Mouse (Mus musculus) hindbrain, embryonic 15.5 days (tissue): ENCODE measurements at regions not wholly inside any gene's neighbourhood (a gene's known extent, or its start where the extent isn't known, plus 50 kb on each side); places are given as distances from the start of the nearest gene placed in this dataset.
"Not testable (repeated sequence)": the region's sequence is repeated elsewhere in the genome, so short reads cannot be mapped to it uniquely, and the experiment has no call there.

Experiments used
- ATAC-seq: fragments of 200-750 bp; cut with Nextera tagmentation; 2 replicates; pipeline ENCODE4 v1.8.0; 2017; ENCODE audit warnings: low read depth, moderate number of reproducible peaks, moderate TSS enrichment; ENCODE audit not compliant: low FRiP score
- H3K27ac ChIP-seq: fragments of 300-500 bp; sonication (generic); replicated peaks from 2 replicates; pipeline ENCODE4 v1.5.1; 2015; ENCODE audit warnings: mild to moderate bottlenecking, inconsistent platforms
- H3K27me3 ChIP-seq: fragments of 300-500 bp; sonication (generic); 2 replicates; pipeline ENCODE4 v1.6.1; 2015; ENCODE audit warnings: control low read depth, inconsistent platforms
- H3K36me3 ChIP-seq: fragments of 300-500 bp; sonication (generic); 2 replicates; pipeline ENCODE4 v1.6.1; 2015; ENCODE audit warnings: control low read depth, inconsistent platforms
- H3K4me1 ChIP-seq: fragments of 300-500 bp; sonication (generic); replicated peaks from 2 replicates; pipeline ENCODE4 v1.6.1; 2015; ENCODE audit warnings: control low read depth, inconsistent platforms
- H3K4me2 ChIP-seq: fragments of 300-500 bp; sonication (generic); 2 replicates; pipeline ENCODE4 v1.6.1; 2015; ENCODE audit warnings: moderate library complexity, mild to moderate bottlenecking, inconsistent platforms
- H3K4me3 ChIP-seq: fragments of 300-500 bp; sonication (generic); 2 replicates; pipeline ENCODE4 v1.5.1; 2015; ENCODE audit warnings: mild to moderate bottlenecking, inconsistent platforms
- H3K9ac ChIP-seq: fragments of 300-500 bp; sonication (generic); 2 replicates; pipeline ENCODE4 v1.6.1; 2015; ENCODE audit warnings: inconsistent platforms
- H3K9me3 ChIP-seq: fragments of 300-500 bp; sonication (generic); 2 replicates; pipeline ENCODE4 v1.6.1; 2016; ENCODE audit warnings: control low read depth, inconsistent platforms
- WGBS: fragments of 180-500 bp; shearing (Covaris S2); methylation state at CpG from one replicate; pipeline ENCODE4 v1.1.7; 2015; 5-methylcytosine and 5-hydroxymethylcytosine counted together

DNA sequence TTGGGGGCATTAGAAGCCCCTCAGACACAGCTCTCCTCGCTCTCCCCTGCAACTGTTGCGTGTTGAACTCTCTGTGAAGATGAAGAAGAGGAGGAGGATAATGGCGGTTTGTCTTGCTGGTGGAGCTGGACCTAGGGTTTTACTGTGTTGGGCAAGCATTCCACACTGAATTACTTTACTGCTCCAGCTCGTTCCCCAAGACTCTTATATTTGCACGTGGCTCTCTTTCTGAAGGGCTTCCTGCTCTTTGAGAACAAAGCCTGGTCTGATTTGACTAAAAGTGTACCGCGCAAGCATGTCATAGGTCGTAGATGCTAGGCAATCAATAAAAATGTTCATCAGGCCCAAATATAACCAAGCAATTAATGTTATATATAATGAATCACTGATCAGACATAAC is 509.1 kb downstream of the Zfp704 start:
- Histone ChIP-seq H3K27me3 (no peaks in the 10 kb centered on the region), H3K27ac (no peak overlapping the region), H3K36me3 (no peaks in the 10 kb centered on the region), H3K4me3 (no peak overlapping the region), H3K9ac (no peak overlapping the region), H3K4me1 (no peaks in the 10 kb centered on the region), H3K4me2 (no peak overlapping the region), H3K9me3 (no peaks in the 10 kb centered on the region)
- 84% methylated on average over 8 of the region's 8 CpGs for WGBS
- no peak for ATAC-seq

- Histone ChIP-seq H3K27me3 (no peaks in the 10 kb centered on the region), H3K4me2 (no peak overlapping the region), H3K36me3 (no peaks in the 10 kb centered on the region), H3K9ac (no peak overlapping the region), H3K4me1 (no peaks in the 10 kb centered on the region), H3K27ac (no peak overlapping the region), H3K4me3 (no peak overlapping the region), H3K9me3 (no peaks in the 10 kb centered on the region)
- WGBS = 82% methylated on average over 10 of the region's 10 CpGs
- ATAC-seq = no peak
These were observed 511.4 kb downstream of the Zfp704 start for GRCm38 (mm10) chr3:9098441-9098840.

- no peak for ATAC-seq
- no peaks in the 10 kb centered on the region for H3K36me3 ChIP-seq
- H3K9me3 ChIP-seq = no peaks in the 10 kb centered on the region
- 85% methylated on average over 5 of the region's 5 CpGs for WGBS
- H3K4me2 ChIP-seq = no peak overlapping the region
- H3K4me1 ChIP-seq = no peaks in the 10 kb centered on the region
- H3K27ac ChIP-seq = no peak overlapping the region
- H3K9ac ChIP-seq = no peak overlapping the region
- H3K27me3 ChIP-seq = no peaks in the 10 kb centered on the region
- H3K4me3 ChIP-seq = no peak overlapping the region
These were observed 525.8 kb downstream of the Zfp704 start for GRCm38 (mm10) chr3:9084134-9084533.

GRCm38 (mm10) chr3:9082061-9082460 is 527.8 kb downstream of the Zfp704 start:
- no peaks in the 10 kb centered on the region for H3K27me3 ChIP-seq
- 81% methylated on average over 7 of the region's 7 CpGs for WGBS
- no peak for ATAC-seq

GRCm38 (mm10) chr3:9078201-9078600 is 531.7 kb downstream of the Zfp704 start:
- H3K36me3 ChIP-seq = no peaks in the 10 kb centered on the region
- no peak overlapping the region for H3K27ac ChIP-seq
- H3K9me3 ChIP-seq = no peaks in the 10 kb centered on the region
- H3K4me2 ChIP-seq = no peak overlapping the region
- no peaks in the 10 kb centered on the region for H3K4me1 ChIP-seq
- 84% methylated on average over 2 of the region's 2 CpGs for whole genome bisulfite sequencing
- no peak overlapping the region for H3K9ac ChIP-seq
- no peak for ATAC-seq
- H3K27me3 ChIP-seq = no peaks in the 10 kb centered on the region
- H3K4me3 ChIP-seq = no peak overlapping the region

More at GRCm38 (mm10) chr3:9082061-9082460, 527.8 kb downstream of the Zfp704 start:
- Histone ChIP-seq H3K4me1 (no peaks in the 10 kb centered on the region), H3K27ac (no peak overlapping the region), H3K4me2 (no peak overlapping the region), H3K36me3 (no peaks in the 10 kb centered on the region), H3K4me3 (no peak overlapping the region), H3K9ac (no peak overlapping the region), H3K9me3 (no peaks in the 10 kb centered on the region)

- H3K27me3 ChIP-seq = no peaks in the 10 kb centered on the region
- H3K27ac ChIP-seq = no peak overlapping the region
- H3K4me3 ChIP-seq = no peak overlapping the region
- H3K9me3 ChIP-seq = no peaks in the 10 kb centered on the region
- no peaks in the 10 kb centered on the region for H3K36me3 ChIP-seq
- WGBS = 34% methylated on average over 3 of the region's 3 CpGs
- ATAC-seq = no peak
- no peak overlapping the region for H3K9ac ChIP-seq
- no peak overlapping the region for H3K4me2 ChIP-seq
- H3K4me1 ChIP-seq = no peaks in the 10 kb centered on the region
These were observed 533.2 kb downstream of the Zfp704 start for GRCm38 (mm10) chr3:9076696-9077095.

DNA sequence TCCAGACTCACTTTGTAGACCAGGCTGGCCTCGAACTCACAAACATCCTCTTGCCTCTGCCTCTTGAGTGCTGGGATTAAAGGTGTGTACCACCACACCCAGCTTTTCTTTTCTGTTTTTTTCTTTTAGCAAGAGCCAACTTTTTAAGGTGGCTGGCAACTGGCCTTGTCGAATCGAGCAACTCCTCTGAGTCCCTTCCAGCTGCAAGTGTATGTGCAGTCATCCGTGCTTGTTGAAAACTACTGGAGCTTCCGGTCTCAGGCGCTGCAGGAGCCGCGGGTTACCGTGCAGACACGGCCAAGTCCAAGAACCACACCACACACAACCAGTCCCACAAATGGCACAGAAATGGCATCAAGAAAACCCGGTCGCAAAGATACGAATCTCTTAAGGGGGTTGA is 537.4 kb downstream of the Zfp704 start:
- H3K4me1 ChIP-seq, H3K27ac ChIP-seq, H3K9me3 ChIP-seq, H3K9ac ChIP-seq, H3K27me3 ChIP-seq, ATAC-seq, H3K4me3 ChIP-seq, H3K4me2 ChIP-seq, H3K36me3 ChIP-seq: not testable (repeated sequence)
- WGBS = 86% methylated on average over 13 of the region's 13 CpGs

DNA sequence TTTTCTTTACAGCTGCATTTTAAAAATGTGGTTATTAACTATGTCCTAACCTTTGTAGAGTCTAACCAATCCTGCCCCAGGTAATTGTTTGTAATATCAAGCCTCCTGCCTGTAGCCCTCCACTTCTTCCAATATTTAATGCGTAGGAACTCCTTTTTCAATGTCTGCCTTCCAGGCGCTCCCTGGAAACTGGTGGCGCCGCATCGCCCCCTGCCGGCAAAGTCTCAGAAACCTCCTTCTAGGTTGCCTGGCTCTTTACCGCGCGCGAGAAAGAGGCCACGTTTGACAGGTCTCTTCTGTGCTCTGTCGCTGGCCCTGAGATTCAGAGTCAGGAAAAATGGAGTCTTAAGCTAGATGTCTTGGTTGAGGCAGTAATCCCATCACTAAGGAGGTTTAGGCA is 542.8 kb downstream of the Zfp704 start:
- no peak overlapping the region for H3K4me3 ChIP-seq
- H3K36me3 ChIP-seq = no peaks in the 10 kb centered on the region
- 0 out of 2 replicates have a peak, but pooled peaks cover 4% of the 10 kb centered on the region for H3K27me3 ChIP-seq
- H3K9ac ChIP-seq = no peak overlapping the region
- H3K27ac ChIP-seq = no peak overlapping the region
- H3K9me3 ChIP-seq = no peaks in the 10 kb centered on the region
- H3K4me1 ChIP-seq = no peaks in the 10 kb centered on the region
- no peak overlapping the region for H3K4me2 ChIP-seq
- peak; percentile 51; the same call in 1 of the 2 replicates for ATAC-seq
- 3% methylated on average over 12 of the region's 12 CpGs for WGBS

DNA sequence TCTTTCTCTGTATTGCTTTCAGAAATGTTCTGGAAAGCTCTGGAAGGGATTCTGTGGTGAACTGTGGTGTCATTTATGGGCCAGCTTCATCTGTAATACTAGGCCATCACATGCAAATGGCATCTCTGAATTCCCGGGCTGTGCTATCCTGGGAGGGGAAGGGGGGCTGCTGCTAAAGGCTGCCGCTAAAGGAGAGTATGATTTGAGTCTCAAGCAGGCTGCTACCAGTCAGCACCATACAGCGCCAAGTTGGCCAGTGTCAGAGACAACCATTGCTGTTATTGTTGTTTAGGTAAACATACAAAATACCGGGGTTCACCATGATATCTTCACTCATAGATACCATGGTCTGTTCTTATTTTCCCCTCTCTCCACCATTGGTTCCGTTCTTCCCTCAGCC is 543.5 kb downstream of the Zfp704 start:
- Histone ChIP-seq H3K4me3 (no peak overlapping the region), H3K9me3 (no peaks in the 10 kb centered on the region), H3K27me3 (0 out of 2 replicates have a peak, but pooled peaks cover 4% of the 10 kb centered on the region), H3K27ac (no peak overlapping the region), H3K4me2 (no peak overlapping the region), H3K9ac (no peak overlapping the region), H3K4me1 (no peaks in the 10 kb centered on the region), H3K36me3 (no peaks in the 10 kb centered on the region)
- 77% methylated on average over 5 of the region's 5 CpGs for WGBS
- no peak for ATAC-seq

GRCm38 (mm10) chr3:9065892-9066291 is 544.0 kb downstream of the Zfp704 start:
- H3K4me3 ChIP-seq = no peak overlapping the region
- H3K27me3 ChIP-seq = 0 out of 2 replicates have a peak, but pooled peaks cover 4% of the 10 kb centered on the region
- 75% methylated on average over 5 of the region's 5 CpGs for WGBS
- no peaks in the 10 kb centered on the region for H3K36me3 ChIP-seq
- H3K4me1 ChIP-seq = no peaks in the 10 kb centered on the region
- no peak for ATAC-seq
- no peak overlapping the region for H3K27ac ChIP-seq
- H3K4me2 ChIP-seq = no peak overlapping the region
- H3K9ac ChIP-seq = no peak overlapping the region
- H3K9me3 ChIP-seq = no peaks in the 10 kb centered on the region

- Histone ChIP-seq H3K27me3 (0 out of 2 replicates have a peak, but pooled peaks cover 4% of the 10 kb centered on the region), H3K4me3 (no peak overlapping the region), H3K36me3 (no peaks in the 10 kb centered on the region), H3K27ac (no peak overlapping the region), H3K9ac (no peak overlapping the region), H3K4me1 (no peaks in the 10 kb centered on the region), H3K4me2 (no peak overlapping the region), H3K9me3 (no peaks in the 10 kb centered on the region)
- ATAC-seq = no peak
- 45% methylated on average over 15 of the region's 15 CpGs for WGBS
These were observed 545.4 kb downstream of the Zfp704 start for GRCm38 (mm10) chr3:9064266-9065031.

- Histone ChIP-seq H3K4me1 (no peaks in the 10 kb centered on the region), H3K4me2 (no peak overlapping the region), H3K27me3 (0 out of 2 replicates have a peak, but pooled peaks cover 4% of the 10 kb centered on the region), H3K9ac (no peak overlapping the region), H3K9me3 (no peaks in the 10 kb centered on the region), H3K4me3 (no peak overlapping the region), H3K36me3 (no peaks in the 10 kb centered on the region), H3K27ac (no peak overlapping the region)
- no peak for ATAC-seq
- 82% methylated on average over 5 of the region's 5 CpGs for WGBS
These were observed 546.2 kb downstream of the Zfp704 start for GRCm38 (mm10) chr3:9063662-9064061.

DNA sequence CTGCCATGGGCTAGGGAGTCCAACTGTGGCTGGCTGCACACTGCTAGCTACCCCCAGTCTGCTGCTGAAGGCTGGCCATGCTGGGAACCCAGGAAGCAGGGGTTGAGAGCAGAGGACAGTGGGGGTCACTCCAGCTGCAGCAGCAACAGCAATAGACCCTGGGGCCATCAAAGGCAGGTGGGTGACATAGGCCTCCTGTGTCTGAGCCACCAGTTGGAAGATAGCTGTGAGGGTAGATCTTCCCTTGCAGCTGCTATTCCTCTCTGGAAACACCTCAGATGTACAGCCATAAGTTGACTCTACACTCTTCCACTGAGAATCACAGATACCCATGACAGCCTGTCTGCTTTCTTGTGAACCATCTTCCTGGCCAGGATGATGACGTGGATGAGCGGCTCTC is 548.5 kb downstream of the Zfp704 start:
- no peaks in the 10 kb centered on the region for H3K4me1 ChIP-seq
- no peak overlapping the region for H3K9ac ChIP-seq
- ATAC-seq = no peak
- H3K9me3 ChIP-seq = no peaks in the 10 kb centered on the region
- H3K27me3 ChIP-seq = 0 out of 2 replicates have a peak, but pooled peaks cover 1% of the 10 kb centered on the region
- no peak overlapping the region for H3K4me3 ChIP-seq
- 84% methylated on average over 2 of the region's 2 CpGs for WGBS
- H3K27ac ChIP-seq = no peak overlapping the region
- H3K4me2 ChIP-seq = no peak overlapping the region
- H3K36me3 ChIP-seq = no peaks in the 10 kb centered on the region
